Mouse (Mus musculus): ENCODE data around the gene Slc9a3r2.
A peak's percentile ranks its signal among the peaks of the same experiment; 100 is the strongest.
"Not testable (repeated sequence)": the region's sequence is repeated elsewhere in the genome, so short reads cannot be mapped to it uniquely, and the experiment has no call there.

The Slc9a3r2 gene

DNA sequence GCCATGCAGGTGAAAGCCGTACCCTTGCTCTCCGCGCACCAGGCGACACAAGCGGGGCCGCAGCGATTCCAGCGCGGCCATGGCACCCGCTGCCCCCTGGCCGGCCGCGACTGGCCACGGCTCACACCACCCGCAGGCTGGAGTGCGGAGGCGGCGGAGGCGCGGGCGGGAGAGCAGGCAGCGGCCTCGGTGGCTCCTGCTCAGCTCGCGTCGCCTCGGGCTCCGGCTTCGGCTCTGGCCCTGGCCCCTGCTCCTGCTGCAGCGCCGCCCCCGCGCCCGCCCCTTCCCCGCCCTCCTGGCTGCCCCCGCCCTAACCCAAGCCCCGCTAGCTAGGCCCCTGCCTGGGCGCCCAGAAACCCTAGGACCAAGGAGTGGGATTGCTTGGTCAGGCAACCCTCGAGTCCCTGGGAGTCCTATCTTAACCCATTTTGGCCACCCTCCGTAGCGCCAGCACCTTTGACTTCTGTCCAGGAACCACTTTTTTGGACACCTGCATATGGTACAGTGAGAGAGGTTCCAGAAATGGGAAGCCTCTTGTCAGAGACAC is at the start of gene Slc9a3r2:
TSS of gene Slc9a3r2 (minus strand) at position 258 of the 547 bp plus-strand sequence.
- DNase-seq (ENCODE audit: low spot score), result no peak

DNA sequence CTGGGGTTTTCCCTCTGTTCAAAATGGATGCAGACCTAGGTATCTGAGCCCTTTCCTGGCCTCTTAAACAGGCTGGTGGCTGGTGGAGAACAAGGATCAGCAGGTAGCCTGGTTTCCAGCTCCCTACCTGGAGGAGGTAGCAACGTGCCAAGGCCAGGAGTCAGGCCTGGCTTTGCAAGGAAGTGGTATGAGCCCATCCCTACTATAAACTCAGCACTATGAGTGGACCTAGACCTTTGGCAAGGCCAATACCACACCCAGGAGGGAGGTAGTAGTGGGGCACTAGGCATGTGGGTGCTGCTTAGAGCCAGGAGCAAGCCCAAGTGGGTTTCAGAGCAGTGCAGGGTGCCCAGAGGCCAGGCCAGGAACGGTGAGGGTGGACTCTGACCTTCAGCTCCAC is 49.3 kb upstream of the Slc9a3r2 start:
- no peak for DNase-seq (ENCODE audit: low spot score)

DNA sequence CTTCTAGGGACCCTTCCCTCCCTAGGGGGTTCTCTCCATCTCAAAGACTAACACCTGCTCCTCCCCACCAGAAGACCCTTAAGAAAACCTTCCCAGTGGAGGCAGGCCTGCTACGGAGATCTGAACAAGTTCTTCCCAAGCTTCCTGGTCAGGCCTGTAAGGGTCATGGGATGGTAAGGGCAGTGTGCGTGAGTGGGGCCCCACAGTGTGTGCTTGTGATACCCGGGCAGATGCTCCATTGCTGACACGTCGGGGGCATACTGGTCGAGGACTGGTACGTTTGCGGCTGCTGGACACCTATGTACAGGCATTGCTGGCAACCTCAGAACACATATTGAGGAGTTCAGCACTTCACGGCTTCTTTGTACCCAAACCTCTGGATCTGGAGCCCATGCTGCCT is 48.6 kb upstream of the Slc9a3r2 start:
- no peak for DNase-seq (ENCODE audit: low spot score)

DNA sequence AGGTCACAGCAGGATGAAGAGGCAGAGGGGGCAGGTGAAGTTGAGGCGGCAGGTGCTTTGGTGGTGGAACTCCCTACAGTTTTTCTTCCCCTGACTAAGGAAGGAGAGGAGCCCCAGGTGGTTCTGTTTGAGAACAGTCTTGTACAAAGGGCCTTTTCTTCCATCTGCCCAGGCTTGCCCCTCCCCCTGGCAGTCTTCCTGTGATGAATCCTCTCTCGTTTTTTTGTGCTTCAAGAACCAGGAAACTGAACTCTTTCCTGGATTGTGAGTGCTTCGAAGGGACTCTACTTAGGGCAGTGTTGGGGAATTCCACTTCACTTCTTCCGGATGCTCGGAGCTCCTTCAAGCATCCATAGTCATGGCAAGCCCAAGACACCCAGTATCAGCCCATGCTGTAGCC is 47.9 kb upstream of the Slc9a3r2 start:
- DNase-seq (ENCODE audit: low spot score), result no peak

- DNase-seq (ENCODE audit: low spot score), result peak; percentile 76
Measured at GRCm38 (mm10) chr17:24696011-24696697, 46.0 kb upstream of the Slc9a3r2 start, which contains the start of the genes Gfer and Noxo1. Gene Gfer (minus strand): TSS chr17:24696156. Gene Noxo1 (plus strand): TSS chr17:24696234.

DNA sequence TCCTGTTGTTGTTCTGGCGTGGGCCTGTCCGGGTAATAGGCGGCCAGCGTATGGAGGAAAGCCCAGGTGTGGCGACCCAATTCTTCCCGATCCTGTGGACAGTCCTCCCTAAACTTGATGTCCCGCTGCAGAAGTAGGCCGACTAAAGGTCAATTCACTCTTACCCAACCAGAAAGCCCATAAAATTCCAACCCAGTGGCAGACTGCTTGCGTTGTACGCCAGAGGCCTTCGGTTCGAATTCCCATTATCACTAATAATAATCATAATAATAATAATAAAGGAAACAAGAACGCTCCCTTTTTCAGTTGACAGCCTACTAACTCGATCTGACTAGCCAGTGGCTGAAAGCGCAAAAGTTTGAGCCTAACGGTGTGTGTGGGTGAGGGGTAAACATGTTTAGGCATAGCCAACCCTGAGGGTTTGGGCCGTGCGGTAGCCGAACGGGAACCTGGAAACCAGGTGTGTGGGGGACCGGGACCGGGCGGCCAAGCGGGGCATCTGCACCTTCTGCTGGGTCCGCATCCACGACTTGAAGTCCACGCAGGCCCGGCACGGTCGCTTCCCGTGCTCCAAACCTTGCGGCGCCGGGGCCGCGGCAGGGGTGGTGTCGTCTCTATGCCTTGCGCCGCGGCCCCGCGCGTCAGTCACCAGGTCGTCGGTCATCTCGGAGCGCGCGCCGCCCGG is 45.3 kb upstream of the Slc9a3r2 start:
- DNase-seq (ENCODE audit: low spot score), result peak; percentile 33

- DNase-seq (ENCODE audit: low spot score), result no peak
Measured at GRCm38 (mm10) chr17:24692385-24692784, 42.3 kb upstream of the Slc9a3r2 start.

- DNase-seq (ENCODE audit: low spot score), result no peak
Measured at GRCm38 (mm10) chr17:24689251-24690081, 39.3 kb upstream of the Slc9a3r2 start, which contains the start of gene Syngr3. Gene Syngr3 (minus strand): TSS chr17:24689955.

- DNase-seq (ENCODE audit: low spot score), result no peak
Measured at GRCm38 (mm10) chr17:24687599-24687998, 37.5 kb upstream of the Slc9a3r2 start.

GRCm38 (mm10) chr17:24687146-24687595 is 37.0 kb upstream of the Slc9a3r2 start:
- DNase-seq (ENCODE audit: low spot score), result peak; percentile 52

- DNase-seq (ENCODE audit: low spot score), result peak; percentile 45
Measured at GRCm38 (mm10) chr17:24686514-24686913, 36.4 kb upstream of the Slc9a3r2 start.

DNA sequence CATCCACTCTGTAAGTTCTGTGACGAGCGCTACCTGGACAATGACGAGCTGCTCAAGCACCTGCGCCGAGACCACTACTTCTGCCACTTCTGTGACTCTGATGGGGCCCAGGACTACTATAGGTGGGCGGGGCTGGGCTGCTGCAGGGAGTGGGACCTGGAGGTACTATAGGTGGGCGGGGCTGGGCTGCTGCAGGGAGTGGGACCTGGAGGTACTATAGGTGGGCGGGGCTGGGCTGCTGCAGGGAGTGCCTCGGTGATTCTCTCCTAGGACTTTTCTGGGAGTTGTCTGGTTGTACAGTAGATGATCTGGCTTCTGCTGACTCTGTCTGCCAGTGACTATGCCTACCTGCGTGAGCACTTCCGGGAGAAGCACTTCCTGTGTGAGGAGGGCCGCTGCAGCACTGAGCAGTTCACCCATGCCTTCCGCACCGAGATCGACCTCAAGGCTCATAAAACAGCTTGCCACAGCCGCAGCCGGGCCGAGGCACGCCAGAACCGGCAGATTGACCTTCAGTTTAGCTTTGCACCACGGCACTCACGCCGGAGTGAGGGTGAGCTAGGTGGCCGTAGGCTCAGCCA is 27.5 kb upstream of the Slc9a3r2 start:
- no peak for DNase-seq (ENCODE audit: low spot score)

DNA sequence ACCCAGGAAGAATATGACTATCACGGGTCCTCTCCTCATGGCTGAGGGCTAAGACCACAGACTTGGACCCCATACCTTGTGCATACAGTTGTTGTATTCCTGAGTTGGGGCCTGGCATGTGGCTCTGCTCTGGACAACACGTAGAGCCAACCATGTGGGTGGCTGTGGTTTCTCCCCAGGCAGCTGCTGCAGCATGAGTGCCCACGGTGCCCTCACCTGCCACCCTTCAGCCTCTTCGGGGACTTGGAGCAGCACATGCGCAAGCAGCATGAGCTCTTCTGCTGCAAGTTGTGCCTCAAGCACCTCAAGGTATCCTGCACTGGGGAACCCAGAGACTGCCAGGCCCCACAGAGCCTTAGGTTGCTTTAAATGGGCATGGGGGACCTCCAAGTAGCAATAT is 26.8 kb upstream of the Slc9a3r2 start:
- no peak for DNase-seq (ENCODE audit: low spot score)

DNA sequence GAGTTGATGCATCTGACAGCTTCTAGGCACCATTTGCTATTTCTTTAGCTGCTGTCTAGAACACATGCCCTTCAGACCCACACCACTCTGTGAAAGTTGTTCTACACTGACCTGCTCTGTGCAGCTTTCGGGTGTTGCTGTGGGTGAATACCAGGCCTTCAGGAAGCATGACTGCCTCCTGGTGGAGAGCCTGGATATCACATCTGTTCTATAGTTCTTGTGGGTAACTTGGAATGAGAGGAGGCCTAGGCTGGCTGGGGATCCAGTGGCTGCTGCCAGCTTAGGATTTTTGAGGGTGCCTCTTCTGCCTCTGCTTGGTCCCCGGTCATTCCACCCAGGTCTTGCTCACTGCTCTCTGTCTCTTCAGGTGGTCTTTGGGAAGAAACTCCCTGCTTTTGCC is 26.1 kb upstream of the Slc9a3r2 start:
- peak; percentile 76 for DNase-seq (ENCODE audit: low spot score)

- DNase-seq (ENCODE audit: low spot score), result no peak
Measured at GRCm38 (mm10) chr17:24674277-24674676, 24.1 kb upstream of the Slc9a3r2 start.

GRCm38 (mm10) chr17:24672141-24672540 is 22.0 kb upstream of the Slc9a3r2 start:
- no peak for DNase-seq (ENCODE audit: low spot score)

- no peak for DNase-seq (ENCODE audit: low spot score)
Measured at GRCm38 (mm10) chr17:24671346-24671745, 21.2 kb upstream of the Slc9a3r2 start.

DNA sequence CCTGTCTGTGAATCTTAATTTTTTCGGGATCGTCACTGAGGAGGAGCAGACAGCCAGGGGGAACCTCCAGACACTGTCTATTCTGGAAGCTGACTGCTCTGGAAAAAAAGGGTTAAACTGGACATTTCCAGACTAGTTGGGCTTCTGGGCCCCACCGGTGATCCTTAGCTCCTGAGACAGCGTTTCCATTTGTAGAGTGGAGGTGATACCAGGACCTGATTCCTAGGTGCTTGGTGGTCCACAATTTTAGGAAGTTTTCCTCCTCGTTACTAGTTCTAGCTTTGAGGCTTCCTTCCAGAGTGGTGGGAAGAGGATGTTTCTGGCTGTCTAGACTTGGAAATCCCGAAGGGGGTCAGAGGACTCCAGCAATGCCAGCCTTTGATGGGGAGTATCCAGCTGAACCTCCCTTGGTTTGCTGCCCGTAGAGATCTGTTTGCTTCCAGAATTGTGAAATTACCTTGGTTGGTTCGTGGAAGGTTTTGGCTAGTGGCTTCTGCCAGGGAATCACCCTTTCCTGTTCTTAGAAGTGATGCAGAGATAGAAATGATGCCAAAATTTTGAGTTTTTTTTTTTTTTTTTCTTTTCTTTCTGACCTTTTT is 20.2 kb upstream of the Slc9a3r2 start:
- DNase-seq (ENCODE audit: low spot score), result no peak

DNA sequence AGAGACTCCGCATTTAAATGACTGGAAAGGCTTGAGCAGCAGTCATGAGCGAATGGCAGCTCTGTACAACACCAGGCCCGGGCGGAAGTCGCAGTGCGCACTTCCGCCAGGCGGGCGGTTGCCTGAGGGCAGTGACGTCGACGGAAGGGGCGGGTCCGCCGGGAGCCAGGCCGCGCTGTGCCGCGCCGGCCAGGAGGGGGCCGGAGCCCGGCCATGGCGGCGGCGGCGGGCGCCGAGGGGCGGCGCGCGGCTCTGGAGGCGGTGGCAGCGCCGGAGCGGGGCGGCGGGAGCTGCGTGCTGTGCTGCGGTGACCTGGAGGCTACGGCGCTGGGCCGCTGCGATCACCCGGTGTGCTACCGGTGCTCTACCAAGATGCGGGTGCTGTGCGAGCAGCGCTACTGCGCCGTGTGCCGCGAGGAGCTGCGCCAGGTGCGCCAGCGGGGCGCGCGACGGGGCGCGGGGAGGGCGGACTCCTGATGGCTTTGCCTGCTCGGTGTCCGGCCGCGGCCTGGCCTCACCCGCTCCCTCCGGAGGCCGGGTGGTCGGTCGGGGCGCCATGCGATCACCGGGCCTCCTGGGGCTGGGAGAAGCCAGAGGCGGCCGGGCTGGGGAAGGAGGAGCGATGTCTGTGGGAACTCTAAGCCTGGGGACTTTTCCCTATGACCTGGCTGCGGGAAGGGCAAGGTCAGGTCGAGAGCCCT is 19.6 kb upstream of the Slc9a3r2 start, which contains the start of gene Zfp598:
TSS of gene Zfp598 (plus strand) at position 143 of the 701 bp plus-strand sequence.
- peak; percentile 89 for DNase-seq (ENCODE audit: low spot score)

DNA sequence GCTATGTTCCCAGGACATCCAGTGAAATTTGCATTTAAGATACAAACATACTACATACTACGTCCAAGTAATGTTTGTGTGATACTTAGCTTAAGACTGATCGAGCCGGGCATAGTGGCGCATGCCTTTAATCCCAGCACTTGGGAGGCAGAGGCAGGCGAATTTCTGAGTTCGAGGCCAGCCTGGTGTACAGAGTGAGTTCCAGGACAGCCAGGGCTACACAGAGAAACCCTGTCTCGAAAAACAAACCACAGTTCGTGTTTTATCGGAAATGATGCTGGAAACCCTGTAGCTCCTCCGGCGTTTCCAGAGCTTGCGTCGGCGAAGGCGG is 19.1 kb upstream of the Slc9a3r2 start:
- DNase-seq (ENCODE audit: low spot score), result not testable (repeated sequence)

GRCm38 (mm10) chr17:24667416-24667815 is 17.3 kb upstream of the Slc9a3r2 start:
- peak; percentile 59 for DNase-seq (ENCODE audit: low spot score)
